Mouse (Mus musculus) CH12F3 (cell line): ENCODE measurements around the gene Gsta1.
"Not testable (repeated sequence)": the region's sequence is repeated elsewhere in the genome, so short reads cannot be mapped to it uniquely, and the experiment has no call there.

Source experiments
- in situ Hi-C: fragments of 300-500 bp; cut with MboI; formaldehyde crosslinking; loops from 2 replicates; pipeline ENCODE4 v1.14.3; 2020; ENCODE audit warnings: low sequenced_read_pairs

The Gsta1 gene

DNA sequence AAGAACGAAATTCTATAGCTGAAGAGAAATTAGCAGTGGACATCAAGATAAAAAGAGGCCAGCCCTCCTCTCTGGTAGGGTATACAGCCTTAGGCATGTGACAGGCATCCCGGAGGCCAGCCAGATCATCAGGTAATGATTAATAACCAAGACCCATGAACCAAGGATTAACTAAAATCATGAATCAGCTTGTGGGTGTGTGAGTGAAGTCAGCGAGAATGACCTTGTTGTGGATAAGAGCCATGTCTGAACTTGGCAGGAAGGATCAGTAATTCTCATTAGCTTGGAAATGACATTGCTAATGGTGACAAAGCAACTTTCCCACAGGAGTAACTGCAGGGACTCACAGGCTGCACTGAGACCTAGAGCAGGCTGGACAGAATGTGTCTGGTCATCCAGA is 798 bp upstream of the Gsta1 start:
- in situ Hi-C loops = not testable (repeated sequence)

- in situ Hi-C loops = not testable (repeated sequence)
Measured at GRCm38 (mm10) chr9:78233121-78233695, 2.8 kb downstream of the Gsta1 start.

GRCm38 (mm10) chr9:78255683-78256470 is 25.4 kb downstream of the Gsta1 start:
- in situ Hi-C loops = not testable (repeated sequence)

DNA sequence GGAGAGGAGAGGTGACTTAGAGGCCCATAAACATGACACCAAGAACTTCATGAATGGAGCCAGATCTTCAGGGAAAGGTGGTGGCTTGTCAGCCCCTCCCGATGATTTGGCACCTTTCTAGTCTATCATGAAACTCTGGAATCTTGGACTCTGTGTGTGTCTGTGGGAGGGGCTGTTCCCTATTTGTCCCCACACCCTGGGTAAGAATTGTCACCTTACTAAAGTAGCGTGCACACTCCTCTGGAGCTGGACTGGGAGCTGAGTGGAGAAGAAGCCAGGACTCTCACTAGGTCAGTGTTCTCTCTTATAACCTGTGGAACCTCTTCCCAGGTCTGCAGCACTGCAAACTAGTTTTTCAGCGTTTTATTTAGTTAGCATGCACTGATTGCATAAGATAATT is 26.5 kb downstream of the Gsta1 start, which contains the start of gene Gm3776:
Gene Gm3776 (plus strand): TSS at position 216 of the 400 bp plus-strand sequence.
- in situ Hi-C loops = not testable (repeated sequence)

DNA sequence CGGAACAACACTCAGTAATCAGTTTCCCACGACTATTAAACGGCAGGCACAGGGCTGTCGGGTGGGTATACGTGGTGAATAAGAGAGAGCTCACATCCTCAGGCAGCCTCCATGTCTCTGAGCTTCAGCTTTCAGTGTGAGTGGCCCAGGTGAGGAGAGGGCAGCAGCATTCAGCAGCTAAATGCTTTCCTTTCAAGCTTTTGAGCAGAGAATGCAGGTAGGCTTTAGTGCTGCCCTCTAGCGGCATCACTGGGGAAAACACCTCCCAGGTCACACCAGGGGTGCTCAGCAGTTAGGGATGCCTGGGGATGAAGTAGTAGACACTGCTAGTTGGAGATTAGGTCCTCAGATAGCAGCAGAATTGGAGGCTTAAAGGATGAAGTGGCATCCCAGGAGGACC is 29.2 kb downstream of the Gsta1 start:
- in situ Hi-C loops = not testable (repeated sequence)

DNA sequence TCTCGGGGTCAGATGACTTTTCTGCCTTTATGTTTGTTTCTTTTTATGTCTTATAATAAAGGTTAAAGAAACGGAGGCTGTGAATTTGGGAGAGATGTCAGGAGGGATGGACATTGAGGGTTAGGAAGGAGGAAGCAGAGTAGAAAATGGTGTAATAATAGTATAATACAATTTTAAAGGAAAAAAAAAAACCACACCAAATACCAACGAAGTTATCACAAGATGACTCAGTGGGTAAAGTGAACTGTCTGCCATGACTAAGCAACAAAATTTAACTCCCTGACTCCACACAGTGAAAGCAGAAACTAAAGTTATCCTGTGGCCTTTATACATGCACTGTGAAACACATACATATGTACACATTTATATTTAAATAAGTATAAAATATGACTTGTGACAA is 40.5 kb downstream of the Gsta1 start:
- in situ Hi-C loops = not testable (repeated sequence)

- in situ Hi-C loops = not testable (repeated sequence)
Measured at GRCm38 (mm10) chr9:78282002-78282711, 51.7 kb downstream of the Gsta1 start.

DNA sequence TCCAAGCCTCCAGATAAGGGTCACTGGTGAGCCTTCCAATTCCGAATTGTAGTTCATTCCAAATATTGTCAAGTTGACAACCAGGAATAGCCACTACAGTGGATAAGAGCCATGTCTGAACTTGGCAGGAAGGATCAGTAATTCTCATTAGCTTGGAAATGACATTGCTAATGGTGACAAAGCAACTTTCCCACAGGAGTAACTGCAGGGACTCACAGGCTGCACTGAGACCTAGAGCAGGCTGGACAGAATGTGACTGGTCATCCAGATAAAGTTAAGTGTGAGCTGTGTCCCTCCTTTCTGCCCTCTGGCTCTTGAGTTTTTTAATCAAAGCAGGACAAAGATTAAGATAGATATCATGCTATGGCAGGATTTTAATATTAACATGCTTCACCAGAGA is 58.6 kb downstream of the Gsta1 start:
- in situ Hi-C loops = not testable (repeated sequence)

DNA sequence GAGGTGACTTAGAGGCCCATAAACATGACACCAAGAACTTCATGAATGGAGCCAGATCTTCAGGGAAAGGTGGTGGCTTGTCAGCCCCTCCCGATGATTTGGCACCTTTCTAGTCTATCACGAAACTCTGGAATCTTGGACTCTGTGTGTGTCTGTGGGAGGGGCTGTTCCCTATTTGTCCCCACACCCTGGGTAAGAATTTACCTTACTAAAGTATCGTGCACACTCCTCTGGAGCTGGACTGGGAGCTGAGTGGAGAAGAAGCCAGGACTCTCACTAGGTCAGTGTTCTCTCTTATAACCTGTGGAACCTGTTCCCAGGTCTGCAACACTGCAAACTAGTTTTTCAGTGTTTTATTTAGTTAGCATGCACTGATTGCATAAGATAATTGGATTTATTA is 59.3 kb downstream of the Gsta1 start, which contains the start of gene Gm10639:
Gene Gm10639 (plus strand): TSS at position 201 of the 400 bp plus-strand sequence.
- in situ Hi-C loops = not testable (repeated sequence)
